Mouse (Mus musculus) A20 (cell line): ENCODE results near the gene Ssh3.
"Not testable (repeated sequence)": the region's sequence is repeated elsewhere in the genome, so short reads cannot be mapped to it uniquely, and the experiment has no call there.

Experiments
- DNase-seq: peaks from one replicate; pipeline ENCODE4 v3.0.0-alpha.2; 2011; ENCODE audit warnings: low read depth, low spot score

Ssh3 gene

DNA sequence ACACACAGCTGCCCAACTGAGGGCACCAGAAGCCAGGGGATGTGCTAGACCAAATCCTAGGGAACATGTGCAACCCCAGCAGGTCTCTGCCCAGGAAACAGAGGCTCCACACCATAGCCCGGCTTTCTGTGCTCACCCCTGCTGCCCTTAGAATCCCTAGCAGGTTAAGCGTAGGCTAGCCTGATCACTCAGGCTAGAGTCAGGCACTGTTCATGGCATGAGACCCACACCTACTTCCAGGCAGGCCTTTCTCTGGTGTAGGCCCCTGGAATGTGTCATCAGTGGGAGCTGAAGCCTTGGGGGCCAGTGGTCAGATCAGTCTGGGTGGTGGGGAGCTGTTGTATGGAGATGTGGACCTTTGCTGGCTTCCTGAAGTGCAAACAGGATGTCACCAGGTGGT, 27.6 kb upstream of the Ssh3 start:
- DNase-seq, result no peak

DNA sequence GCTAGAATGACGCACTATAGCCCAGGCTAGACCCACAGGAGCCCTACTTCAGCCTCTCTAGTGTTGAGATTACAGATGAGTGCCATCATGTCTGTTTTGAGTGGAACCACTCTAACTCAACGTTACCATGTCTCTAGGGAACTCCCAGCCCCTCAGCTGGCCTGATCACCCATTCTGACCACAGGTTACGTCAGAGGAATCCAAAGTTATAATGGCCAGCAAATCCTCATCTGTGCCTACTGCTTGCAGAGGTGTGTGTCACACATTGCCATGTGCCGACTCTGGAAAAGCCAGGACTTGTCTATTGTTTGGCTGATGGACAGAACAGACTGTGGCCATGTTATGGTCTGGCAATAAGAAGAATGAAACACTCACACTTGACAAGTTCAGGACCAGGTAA, 26.4 kb upstream of the Ssh3 start:
- no peak for DNase-seq

DNA sequence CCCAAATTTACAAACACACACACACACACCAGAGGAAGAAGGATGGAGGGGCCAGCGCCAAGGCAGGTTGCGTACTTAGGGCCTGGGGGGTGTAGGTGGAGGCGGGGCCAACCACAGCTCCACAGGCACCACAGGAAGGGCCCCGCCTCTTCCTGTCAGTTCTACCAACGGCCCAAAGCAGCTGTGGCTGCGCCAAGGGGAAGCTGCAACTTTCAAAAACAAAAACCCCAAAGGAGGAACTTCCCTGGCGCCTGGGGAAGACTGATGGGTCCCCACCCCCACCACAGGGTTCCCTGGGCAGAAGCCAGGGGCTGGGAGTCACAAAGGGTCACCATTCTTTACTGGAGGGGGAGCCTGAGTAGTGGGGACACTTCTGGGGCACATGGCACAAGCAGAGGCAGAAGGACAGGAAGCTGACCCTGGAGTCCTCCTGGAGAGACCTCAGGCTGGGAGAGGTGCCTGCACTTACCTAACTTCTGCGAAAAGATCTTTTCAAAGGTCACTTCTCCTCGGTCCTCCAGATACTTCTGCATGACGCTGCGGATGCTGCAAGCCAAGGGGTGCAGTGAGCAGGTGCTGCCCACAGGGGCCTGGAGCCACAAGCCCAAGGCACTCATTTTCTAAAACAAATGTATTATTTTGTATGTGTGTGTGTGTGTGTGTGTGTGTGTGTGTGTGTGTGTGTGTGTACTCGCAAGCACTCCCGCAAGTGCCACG, 25.6 kb upstream of the Ssh3 start:
- peak; percentile 93 for DNase-seq

DNA sequence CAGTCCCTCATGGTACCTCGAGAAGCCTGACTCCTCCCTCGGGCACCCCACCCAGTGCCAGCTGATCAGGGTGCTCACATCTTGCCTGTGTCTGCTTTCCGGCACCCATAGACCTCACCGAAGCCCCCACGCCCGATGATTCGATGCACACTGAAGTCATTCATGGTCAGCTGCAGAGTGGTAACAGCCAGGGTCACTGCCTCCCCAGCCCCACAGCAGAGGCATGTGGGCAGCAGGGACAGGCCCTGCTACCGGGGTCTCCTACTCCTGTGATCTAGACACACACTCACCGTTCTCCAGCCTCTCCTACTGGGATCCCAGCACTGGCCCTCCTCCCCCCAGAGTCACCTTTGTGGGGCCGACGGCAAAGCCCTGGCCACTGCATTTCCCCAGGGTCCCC, 22.2 kb upstream of the Ssh3 start:
- no peak for DNase-seq

DNA sequence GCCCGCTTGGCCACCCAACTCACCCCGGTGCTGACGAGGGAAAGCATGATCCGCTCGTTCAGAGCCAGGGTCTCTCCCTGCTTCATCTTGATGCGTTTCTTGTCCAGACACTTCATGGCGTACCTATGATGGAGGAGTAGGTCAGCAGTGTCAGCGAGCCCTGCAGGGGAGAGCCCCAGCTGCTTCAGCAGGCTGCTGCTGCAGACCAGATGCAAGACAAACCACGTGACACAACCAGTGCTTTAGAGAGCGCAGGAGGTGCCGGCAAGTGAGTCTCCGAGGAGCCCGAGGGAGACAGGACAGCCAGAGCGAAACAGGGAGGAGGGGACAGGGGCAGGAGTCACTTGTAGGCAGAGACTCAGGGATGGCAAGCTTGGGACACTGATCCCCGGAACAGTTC, 21.8 kb upstream of the Ssh3 start:
- no peak for DNase-seq

DNA sequence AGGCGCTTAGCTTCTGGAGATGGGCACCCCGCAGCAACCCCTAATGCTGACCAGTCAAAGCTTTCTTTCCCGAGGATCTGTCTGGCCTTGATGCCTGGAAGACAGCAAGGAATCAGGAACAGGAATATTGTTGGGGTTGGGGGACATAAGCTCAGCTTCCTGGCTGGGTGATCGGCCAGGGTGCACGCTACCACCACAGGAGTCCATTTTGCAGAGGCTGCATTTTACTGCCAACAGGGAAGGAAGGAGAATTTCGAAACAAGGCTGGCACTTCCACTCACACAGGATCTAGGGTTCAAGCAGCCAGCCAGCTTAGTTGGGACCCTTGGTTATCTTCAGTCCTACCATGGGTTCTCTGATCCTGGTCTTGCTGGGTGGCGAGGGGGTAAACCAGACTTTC, 14.7 kb upstream of the Ssh3 start:
- DNase-seq, result peak; percentile 40

DNA sequence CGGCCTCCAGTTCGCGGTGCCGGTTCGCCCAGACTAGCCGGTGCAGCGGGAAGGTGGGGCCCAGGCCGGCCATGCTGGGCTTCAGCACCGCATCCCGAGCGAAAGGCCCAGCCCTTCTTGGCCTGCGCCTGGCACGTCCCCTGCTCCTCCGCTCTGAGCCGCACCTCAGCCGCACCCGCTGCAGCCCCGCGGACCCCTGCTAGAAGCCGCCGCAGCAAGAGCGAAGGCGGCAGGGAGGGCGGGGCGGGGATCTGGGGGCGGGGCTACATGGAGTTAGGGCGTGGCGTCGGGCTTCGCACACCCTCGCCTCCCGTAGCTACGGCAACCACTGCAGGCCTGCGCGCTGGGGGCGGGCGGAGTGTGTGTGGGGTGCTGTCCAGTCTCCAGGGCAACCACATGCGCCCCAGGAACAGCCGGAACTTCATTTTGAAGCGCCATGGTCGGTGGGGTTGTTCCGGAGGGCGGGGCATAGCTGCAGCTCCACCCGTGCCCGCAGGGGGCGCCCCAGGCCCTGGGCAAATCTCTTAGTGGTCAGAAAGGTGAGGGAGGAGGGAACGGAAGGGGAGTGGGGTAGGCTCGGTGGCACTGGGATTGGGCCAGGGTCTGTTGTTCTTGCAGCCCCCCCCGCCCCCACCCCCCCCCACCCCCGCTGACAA, 14.0 kb upstream of the Ssh3 start, which contains the start of gene Ankrd13d:
Gene Ankrd13d, minus strand, starts transcription at position 240 of the 656 bp plus-strand sequence.
- DNase-seq, result peak; percentile 96

DNA sequence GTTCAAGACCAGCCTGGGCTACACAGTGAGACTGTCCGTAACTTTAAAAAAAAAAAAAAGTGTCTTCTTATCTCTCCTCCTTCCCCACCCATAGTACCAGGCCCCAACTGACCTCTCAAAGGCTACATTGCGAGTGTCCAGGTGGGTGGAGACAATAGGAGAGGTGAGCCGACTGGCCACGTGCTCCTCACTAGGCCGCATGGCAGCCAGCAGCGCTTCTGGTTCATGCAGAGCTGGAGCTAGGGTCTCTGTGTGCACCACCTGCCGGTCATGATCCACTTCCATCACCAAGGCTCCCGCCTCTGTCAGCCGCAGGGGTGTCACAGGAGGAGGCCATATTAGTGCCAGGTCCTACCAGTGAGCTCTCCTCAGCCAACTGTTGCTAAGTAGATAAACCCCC, 11.4 kb upstream of the Ssh3 start:
- DNase-seq, result no peak

DNA sequence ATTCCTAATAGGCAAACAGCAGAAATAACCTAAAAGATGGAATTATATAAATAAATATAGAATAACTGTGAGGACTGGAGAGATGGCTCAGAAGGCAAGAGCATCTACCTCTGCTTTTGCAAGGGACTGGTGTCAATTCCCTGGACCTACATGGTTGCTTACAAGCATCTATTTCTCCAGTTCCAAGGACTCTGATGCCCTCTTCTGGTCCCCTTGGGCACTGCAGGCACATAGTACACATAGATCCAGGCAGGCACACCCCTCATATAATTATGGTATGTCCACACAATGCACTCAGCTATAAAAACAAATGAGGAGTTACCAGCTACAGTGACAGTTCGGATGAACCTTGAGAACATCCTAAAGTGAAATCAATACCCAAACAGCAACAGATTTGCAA, 10.5 kb upstream of the Ssh3 start:
- peak; percentile 53 for DNase-seq

DNA sequence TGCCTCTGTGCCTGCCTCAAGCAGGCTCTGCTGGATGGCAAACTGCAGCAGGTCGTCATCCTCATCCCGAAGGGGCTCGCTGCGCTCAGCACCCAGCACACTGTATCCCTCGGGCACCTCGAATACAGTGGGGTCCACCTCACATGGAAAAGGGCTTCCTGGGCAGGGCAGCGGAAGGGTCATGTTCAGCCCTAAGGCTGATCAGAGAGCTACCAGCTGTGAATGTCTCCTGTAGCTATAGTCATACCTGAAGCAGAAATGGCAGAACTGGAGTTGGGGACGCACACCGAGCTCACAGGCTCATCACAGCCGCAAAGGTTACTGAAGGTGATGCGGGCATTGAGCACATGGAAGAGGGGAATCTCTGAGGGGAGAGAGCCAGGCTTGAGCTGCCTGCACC, 2.0 kb upstream of the Ssh3 start:
- no peak for DNase-seq

DNA sequence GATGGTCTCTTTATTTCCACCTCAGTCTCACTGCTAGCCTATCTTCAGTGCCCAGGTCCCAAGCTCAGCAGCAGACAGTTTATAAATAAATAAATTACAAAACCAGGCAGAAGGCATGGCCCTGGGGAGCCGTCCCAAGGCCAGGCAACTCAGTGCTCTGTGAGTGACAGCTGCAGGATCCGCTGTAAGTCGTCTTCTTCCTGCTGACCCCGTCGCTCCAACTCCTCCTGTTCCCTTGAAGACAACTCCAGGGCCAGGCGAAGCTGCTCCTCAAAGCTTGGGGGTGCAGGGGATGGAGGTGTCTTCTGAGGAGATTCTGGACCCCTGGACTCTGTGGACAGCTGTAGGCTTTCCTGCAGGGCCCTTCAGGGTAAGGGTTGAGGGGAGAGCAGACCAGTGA, 1.2 kb upstream of the Ssh3 start:
- DNase-seq, result no peak

DNA sequence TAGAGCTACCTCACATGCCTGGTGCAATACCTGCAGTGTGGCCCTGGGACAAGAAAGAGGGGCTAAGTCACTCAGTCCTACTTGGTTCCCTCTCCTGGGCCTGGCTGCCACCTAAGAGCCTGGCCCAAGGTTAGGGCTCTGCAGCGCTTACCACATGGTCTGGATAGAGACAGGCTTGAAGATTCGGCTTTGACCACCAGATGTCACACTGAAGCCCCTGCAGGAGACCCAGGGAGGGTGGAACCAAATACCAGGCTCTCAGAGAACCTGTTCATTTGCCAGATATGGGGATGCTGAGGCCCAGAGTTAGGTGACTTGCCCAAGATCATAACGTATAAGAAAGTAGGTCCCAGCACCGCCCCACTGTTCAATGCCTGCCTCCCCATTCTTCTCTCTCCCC, 3.0 kb downstream of the Ssh3 start:
- DNase-seq, result peak; percentile 37

DNA sequence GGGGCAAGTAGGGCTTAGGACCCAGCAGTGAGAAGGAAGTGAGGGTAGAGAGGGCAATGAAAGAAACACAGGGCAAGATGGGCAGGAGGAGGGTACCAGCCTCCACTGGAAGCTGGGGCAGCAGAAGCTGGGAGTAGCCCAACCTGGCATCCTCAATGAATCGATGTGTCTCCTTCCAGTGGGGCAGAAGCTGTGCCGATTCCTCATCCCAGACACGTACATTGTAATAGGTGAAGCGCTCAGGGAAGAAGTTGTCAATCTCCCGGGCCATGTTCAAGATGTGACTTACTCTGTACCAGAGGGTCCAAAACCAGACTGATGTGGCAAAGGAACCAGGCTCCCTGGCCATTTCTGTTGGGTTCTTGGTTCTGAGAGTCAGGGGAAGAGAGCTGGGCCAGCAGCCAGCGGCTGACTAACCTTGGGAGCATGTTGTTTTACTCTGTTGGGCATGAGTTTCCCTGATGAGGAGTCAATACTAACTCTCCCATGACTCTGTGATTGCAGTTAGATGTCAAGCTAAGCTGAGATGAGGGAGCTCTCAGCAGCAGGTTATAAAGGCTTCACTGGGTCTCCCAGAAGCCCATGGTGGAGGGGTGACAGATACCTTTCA, 4.7 kb downstream of the Ssh3 start:
- DNase-seq, result no peak

DNA sequence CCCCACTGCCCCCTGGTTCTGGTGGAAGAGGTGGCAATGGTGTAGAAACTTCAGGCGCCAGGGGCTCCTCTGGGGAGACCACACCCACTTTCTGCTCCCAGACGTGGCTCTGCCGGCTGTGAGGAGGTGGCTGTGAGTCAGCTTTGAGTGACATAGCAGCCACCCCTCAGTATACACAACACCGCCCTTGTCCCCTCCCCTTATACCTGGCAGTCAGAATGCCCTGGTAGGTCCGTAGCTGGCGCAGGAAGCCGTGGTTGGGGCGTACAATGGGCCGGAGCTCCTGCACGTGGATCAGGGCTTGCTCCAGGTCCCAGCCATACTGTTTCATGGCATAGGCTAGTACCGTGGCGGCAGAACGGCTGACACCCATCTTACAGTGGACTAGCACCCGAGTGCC, 5.3 kb downstream of the Ssh3 start:
- DNase-seq, result no peak

DNA sequence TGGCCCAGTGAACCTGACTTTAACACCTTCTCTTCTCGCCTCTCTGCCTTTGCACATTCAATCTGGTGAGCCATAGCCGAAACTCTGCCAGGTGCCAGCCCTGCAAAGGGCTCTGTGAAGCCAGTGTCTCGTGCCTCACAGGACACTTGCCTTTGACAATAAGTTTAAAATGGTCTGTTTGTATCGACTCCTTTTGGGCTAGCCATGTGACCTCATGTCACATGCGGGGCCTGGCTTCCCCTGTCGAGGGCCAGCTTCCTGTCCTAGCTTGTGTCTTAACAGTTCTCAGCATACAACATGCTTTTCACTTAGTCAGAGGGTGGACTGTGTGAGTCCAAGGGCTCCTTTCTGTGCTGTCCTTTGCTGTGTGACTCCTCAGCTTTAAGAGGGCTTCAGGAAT, 6.2 kb downstream of the Ssh3 start:
- DNase-seq, result no peak

DNA sequence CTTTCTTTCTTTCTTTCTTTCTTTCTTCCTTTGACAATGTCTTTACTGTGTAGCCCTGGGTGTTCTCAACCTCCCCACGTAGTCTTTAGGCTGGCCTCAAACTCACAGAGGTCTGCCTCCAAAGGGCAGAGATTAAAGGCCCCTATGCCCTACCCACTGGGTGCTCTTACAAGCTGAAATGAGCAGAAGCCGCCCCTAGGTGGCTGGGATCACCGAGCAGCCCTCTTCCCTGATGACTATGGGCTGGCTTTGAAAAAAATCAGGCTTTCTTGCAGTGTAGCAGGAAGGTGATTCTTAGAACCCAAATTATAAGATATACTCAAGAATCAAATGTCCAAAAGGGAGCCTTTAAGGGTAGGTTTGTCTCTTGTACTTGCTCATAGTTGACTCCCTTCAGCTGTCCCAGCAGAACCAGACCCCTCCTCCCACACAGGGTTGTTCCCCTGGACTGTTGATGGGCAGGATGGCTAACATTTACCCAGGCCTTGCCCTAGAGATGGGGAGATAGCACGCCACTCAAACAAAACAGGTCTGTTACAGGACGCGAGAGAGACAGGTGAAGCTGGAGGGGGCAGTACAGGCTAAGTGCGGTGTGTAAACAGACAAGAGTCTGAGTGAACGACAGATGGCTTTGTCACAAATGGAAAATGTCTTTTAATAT, 7.8 kb downstream of the Ssh3 start:
- peak; percentile 36 for DNase-seq

DNA sequence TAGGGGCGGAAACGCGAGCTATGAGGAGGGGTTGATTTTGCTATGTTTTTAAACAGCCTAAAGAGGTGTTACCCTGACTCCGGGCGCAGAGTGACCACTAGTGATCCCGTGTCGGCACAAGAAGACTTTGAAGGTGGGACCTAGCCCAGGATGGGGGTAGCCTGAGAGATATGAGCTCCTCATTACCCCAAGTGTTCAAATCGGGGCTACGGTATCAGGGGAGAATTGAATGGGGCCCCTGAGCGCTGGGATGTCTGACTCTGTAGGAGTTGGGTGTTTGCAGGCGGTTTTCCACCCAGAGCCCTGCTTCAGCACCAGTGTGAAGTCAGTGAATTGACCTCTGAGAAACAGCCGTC, 11.1 kb downstream of the Ssh3 start:
- no peak for DNase-seq

DNA sequence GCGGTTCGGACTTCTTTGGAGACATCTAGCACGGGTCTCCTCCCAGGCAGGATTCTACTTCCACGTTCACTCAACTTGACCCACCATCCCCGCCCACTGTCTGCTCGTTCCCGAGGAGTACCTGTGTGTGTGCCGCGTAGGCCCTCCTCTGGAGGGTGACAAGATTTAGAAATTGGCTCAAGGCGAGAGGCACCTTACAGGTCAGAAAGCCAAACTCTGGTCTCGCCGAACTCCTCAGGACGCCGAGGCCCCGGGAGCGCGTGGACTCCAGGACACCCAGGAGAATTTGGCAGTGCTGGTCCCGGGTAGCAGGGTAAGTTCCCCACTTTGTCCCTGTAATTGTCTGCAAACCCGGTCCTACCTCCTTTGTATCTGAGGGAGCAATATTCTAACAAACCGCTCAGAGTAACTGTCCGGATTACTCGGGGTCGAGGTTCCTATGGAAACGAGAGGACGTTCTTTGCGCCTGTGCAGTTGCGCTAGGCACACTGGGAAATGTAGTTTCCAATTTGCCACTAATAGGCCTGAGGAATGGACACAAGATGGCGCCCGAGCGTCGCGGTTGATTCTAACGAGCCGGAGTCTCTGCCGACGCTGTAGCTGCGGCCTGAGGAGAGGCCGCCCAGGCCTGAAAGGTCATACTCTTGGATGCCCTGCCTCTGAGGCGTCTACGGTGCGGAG, 11.6 kb downstream of the Ssh3 start:
- DNase-seq, result peak; percentile 95

DNA sequence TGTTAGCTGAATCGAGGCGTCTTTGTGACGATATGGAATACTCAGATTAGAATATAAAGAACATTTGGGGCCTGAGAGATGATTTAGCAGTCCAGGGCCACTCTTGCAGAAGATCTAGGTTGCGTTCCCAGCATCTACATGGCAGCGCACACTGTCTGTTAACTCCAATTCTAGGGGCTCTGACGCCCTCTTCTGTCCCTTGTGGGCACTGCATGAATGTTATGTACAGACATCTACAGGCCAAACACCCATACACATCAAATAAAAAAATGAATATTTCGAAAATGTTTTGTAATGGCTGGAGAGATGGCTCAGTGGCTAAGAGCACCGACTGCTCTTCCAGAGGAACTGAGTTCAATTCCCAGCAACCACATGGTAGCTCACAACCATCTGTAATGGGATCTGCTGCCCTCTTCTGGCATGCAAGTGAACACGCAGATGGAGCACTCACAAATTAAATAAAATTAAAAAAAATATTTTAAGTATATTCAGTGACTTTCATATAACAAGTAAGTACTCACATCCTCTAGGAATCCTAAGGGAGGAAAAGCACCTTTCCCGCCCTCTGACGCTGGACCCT, 13.3 kb downstream of the Ssh3 start:
- peak; percentile 58 for DNase-seq

DNA sequence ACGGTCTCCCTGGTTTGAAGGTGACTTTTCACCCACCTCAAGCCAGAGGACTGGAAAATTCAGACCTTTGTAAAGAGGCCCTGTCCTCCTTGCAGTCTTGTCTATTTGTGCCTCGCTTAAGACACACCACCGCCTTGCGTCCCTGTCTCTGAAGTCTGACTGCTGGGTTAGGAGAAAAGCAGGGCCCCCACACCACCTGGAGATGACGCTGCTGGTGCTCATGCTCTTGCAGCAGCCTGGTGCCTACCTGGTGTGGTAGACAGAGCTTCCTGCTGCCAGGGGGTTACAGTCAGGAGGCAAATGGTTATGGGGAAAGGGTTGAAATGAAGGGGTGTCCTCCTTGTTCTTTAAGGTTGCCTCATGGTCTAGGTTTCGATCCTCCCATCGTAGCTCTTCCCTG, 14.8 kb downstream of the Ssh3 start:
- no peak for DNase-seq

DNA sequence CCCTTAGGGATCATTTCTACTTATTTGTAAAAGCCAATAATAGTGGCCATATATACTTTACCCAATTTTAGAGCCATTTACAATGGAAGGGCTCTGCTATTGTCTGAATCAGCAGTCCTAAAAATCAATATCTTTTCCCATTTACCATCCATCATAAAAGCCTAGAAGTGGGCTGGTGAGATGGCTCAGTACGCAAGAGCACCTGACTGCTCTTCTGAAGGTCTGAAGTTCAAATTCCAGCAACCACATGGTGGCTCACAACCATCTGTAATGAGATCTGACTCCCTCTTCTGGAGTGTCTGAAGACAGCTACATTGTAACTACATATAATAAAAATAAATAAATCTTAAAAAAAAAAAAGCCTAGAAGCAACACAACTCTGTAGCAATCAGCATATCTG, 20.3 kb downstream of the Ssh3 start:
- not testable (repeated sequence) for DNase-seq

DNA sequence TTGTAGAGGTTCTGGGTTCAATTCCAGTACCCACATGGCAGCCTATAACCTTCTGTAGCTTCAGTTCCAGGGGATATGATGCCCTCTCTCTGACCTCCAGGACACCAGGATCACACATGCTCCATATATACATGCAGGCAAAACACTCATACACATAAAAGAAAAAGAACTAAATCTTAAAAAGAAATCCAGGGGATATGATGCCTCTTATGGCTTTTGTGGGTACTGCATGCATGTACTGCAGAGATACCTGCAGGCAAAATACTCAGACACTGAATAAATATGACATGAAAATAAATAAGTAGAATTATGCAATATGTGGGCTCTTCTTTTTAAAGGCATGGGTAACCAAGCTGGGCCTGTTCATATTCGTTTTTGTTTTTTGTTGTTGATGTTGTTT, 22.0 kb downstream of the Ssh3 start:
- peak; percentile 48 for DNase-seq
